Mouse (Mus musculus) spleen, embryonic (tissue): Measurements from ENCODE around the gene Nacc1.
"Not testable (repeated sequence)": the region's sequence is repeated elsewhere in the genome, so short reads cannot be mapped to it uniquely, and the experiment has no call there.

Source experiments
- CTCF ChIA-PET: fragments of 350-600 bp; sonication (Branson Sonifier 250); formaldehyde crosslinking; loops from one replicate; lab custom pipeline; 2022; lab: Charles Lee

The Nacc1 gene

DNA sequence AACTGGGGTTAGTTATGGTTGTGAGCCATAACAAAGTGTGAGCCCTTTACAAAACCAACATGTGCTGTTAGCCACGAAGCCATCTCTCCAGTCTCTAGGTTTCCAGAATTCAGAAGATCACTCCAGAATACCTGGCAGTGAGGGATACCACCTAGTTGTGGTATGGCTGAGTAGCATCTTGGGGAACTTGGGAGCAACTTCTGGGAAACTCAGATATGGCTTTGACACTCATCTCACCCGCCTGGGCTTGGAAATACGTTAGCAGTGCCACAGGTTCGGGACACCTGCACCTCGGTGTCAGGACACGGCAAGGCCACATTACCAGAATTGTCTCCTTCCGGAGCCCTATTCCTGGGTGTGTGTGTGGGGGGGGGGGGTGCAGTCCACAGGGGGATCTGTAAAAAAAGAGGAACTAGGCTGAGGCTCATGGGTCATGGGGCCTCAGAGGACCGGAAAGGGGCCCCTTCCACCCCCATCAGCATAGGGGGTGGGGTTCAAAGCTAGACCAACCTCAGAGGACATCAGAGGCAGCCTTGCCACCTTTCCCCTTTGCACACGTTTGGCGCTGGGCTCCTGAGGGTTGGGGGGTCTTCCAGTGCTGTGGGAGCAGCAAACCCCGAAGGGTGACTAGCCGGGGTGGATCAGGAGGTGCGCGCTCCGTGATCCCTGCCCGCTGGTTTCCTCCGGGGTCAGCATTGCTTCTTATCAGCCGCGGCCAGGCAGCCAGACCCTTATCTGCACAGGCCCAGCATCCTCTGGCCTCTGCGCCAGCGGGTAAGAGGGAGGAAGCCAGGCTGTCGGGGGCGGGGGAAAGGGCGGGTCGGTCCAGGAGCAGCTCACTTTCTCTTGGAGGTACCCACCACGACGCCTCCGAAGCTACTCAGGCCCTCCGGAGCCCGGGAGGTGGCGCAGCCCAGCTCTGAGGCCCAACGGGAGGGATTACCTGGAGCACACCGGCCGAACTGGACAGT, 13.6 kb upstream of the Nacc1 start, which contains the start of gene Lyl1:
Gene Lyl1, plus strand, starts transcription at position 517 of the 971 bp plus-strand sequence.
- CTCF ChIA-PET, result no interaction called here

GRCm38 (mm10) chr8:84700526-84700925, 12.9 kb upstream of the Nacc1 start:
- CTCF ChIA-PET, result no interaction called here

GRCm38 (mm10) chr8:84699861-84700322, 12.2 kb upstream of the Nacc1 start:
- CTCF ChIA-PET, result interaction anchor here (0.9 kb wide), 1 partner anchor 8 kb away, joined by 3 read pairs; no protein-coding TSS in a partner anchor

DNA sequence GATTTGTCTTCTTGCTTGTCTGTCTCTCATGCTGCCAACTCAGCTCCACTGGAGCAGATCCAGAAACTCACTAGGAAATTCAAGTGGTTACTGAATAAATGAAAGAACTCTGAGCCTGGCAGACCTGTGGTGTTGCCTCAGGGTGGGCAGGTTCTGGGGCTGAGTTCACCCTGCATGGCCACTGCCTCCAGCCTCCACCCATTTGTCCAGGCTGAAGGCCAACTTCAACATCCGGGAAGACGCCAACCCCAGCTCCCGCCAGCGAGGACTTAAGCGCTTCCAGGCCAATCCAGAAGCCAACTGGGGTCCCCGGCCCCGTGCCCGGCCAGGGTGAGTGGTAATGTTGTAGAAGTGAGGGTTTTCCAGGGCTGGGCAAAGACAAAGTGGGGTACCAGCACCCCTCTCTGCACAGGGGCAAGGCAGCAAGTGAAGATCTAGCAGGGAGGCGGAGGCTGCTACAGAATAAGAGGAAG, 11.3 kb upstream of the Nacc1 start:
- CTCF ChIA-PET, result interaction anchor here (0.6 to 0.9 kb wide), 4 partner anchors 9 to 805 kb away, joined by 3 to 4 read pairs (median 3); no protein-coding TSS in a partner anchor

GRCm38 (mm10) chr8:84698288-84698687, 10.6 kb upstream of the Nacc1 start:
- CTCF ChIA-PET, result interaction anchor here (0.6 kb wide), 1 partner anchor 82 kb away, joined by 4 read pairs; no protein-coding TSS in a partner anchor

DNA sequence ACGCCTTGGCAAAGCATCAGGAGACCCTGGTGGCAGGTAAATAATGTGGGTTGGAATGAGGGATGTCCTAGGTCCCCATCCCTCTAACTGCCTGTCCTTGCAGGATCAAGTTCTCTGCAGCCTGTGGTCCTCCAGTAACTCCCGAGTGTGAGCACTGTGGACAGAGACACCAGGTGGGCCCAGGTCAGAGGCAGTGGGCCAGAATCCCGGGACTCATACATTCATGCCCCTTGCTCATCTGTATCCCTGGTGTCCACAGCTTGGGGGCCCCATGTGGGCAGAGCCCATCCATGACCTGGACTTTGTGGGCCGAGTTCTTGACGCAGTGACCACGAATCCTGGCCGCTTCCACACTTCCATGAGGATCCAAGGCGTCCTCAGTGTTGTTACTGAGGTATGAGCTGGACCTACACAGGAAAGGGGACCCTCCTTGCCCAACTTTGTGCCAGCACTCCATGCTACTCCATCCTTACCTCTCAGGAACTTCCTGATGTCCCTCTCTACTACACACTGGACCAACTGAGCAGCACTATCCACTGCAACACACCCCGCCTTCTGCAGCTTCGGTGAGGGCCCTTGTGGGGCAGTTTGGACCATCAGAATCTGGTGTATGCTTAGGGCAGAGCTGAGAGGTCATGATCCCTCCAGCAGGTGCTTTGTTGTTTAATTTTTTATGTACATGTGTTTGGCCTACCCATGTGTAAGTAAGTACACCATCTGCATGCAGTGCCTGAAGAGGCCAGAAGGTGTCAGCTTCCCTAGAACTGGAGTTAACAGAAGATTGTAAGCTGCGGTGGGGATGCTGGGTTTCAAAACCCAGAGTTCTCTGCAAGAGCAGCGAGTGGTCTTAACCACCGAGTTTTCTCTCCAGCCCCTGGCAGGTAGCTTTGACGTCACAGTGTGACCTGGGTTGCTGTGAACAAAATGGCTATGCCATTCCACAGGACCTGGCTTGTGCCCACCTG, 9.8 kb upstream of the Nacc1 start:
- CTCF ChIA-PET, result interaction anchor here (0.5 kb wide), 1 partner anchor 143 kb away, joined by 11 read pairs; the partner anchor contains the start of gene Rad23a

DNA sequence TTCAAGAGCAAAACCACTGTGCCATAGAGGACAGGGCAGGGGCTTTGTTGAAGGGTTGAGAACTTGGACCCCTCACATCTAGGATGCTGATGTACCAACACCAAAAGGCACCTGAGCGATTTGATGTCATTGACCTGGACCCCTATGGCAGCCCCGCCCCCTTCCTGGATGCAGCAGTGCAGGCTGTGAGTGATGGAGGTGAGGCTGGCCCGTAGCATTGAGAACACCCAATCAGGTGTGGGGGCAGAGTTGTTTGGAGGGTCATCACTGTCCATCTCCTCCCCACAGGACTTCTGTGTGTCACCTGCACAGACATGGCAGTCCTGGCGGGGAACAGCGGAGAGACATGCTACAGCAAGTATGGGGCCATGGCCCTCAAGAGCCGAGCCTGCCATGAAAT, 7.5 kb upstream of the Nacc1 start:
- CTCF ChIA-PET, result interaction anchor here (1.0 kb wide), 1 partner anchor 13 kb away, joined by 5 read pairs; no protein-coding TSS in a partner anchor

DNA sequence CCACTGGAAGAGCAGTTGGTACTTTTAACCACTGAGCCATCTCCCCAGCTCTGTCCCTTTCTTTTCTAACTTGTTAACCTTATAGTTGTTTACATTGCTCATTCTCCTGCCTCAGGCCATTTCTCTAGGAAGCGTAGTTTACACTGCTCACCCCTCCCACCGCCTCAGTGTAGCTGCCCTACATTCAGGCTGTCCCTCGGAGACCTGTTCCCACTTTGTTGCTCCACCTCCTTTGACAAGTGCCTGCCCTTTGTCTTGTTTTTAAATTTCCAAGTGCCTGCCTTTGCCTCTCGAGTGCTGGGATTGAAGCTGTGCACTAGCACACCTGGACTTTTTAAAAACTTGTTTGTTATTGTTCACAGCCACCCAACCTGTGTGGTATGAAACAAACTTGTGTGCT, 5.7 kb upstream of the Nacc1 start:
- CTCF ChIA-PET, result interaction anchor here (0.6 kb wide), 1 partner anchor 55 kb away, joined by 7 read pairs; no protein-coding TSS in a partner anchor

DNA sequence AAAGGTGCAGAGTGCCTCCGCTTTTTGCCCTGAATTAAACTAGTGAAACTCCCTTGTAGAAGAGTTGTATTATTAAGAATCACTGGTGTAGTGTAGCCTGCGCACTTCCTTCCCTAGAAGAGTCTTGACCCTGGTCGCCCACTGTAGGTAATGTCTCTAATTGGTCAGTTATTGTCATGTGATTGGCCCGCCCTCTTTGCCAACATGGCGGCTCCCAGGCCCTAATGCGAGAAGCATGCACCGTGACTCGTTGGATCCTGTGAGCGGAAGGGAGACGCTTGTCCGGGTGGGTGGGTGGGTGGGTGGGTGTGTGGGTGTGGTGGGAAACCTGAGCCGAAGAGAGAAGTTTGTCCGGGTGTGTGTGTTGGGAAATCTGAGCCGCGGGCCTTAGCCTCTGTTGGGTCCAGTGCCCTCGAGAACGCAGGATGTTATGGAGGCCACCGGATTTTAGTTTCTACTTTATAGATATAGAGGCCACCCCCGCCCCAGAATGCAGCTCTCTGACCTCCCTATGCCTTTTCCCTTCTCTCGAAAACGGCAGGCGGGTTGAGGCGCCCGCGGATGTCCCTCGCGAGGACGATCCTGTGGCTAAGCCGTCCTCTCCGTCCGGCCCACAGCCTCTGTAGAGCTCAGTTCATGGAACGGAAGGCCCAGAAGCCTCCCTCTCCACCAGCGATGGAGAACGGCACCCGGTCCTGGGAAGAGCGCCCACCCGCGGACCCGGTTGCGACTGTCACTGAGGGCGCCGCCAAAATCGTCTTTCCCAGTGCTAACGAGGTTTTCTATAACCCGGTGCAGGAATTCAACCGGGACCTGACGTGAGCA, 1.6 kb upstream of the Nacc1 start:
- CTCF ChIA-PET, result no interaction called here

- CTCF ChIA-PET, result interaction anchor here (0.6 to 0.7 kb wide), 3 partner anchors 20 to 507 kb away, joined by 3 to 5 read pairs (median 3); no protein-coding TSS in a partner anchor
Observed at GRCm38 (mm10) chr8:84687003-84687704, 508 bp downstream of the Nacc1 start.

DNA sequence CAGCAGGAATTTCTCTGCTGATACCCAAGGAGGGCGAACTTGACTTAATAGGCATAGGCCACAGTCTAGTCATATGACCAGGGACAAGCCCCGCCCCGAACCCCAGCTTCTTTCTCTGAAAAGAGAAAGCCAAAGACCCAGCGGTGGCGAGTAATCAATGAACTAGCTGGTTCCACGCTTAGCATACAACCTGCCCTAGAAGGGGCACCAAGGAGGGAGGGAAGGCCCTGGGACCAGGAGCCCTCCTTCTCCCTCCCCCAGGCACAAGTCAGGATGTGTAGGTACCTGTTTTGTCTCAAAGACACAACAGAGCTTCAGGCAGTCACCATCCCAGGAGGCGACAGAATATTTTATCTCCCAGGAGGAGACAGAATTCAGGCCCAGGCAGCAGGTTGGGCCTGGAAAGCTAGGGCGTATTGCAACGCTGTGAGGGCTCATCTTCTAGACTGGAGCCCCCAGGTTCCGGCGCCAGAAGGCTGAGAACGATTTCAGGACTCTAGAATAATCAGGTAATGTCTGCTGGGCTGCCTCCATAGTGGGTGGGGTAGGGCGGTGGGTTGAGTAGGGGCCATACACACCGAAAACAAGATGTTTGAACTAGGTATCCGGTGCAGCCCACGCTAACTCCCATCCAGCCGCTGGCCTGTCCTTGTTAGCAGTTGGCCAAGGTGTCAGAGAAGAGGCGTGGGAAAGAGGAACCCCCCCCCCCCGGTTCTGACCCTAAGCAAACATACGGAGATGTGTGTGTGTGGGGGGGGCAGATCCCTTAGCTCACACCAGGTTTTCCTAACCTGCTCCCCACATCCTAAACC, 1.3 kb downstream of the Nacc1 start, which contains the start of gene Trmt1:
Gene Trmt1, plus strand, starts transcription at position 117 of the 812 bp plus-strand sequence.
- CTCF ChIA-PET, result interaction anchor here (0.6 to 0.7 kb wide), 3 partner anchors 50 to 506 kb away, joined by 3 to 9 read pairs (median 5); no protein-coding TSS in a partner anchor

- CTCF ChIA-PET, result no interaction called here
Observed at GRCm38 (mm10) chr8:84684537-84684936, 3.1 kb downstream of the Nacc1 start.

- CTCF ChIA-PET, result interaction anchor here (0.6 kb wide), 1 partner anchor 165 kb away, joined by 3 read pairs; no protein-coding TSS in a partner anchor
Observed at GRCm38 (mm10) chr8:84682257-84682656, 5.4 kb downstream of the Nacc1 start.

DNA sequence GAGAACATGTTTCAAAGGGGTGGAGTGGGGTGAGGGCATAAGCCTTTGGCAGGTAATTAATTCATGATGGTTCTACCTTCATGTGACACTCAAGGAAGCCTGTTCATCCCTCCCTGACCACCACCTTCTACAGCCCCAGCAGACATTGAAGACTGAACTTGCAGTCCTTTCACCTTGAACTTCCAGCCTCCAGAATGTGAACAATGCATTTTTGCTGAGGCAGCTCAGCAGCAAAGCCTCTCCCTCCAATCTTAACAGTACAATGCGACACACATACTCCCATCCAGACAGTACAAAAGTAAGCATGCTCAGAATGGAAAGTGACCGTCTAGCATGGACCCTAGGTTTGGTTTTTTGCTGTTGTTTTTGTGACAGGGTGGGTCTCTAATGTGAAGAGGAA, 6.2 kb downstream of the Nacc1 start:
- CTCF ChIA-PET, result interaction anchor here (0.6 kb wide), 2 partner anchors 56 to 166 kb away, joined by 3 read pairs; no protein-coding TSS in a partner anchor

DNA sequence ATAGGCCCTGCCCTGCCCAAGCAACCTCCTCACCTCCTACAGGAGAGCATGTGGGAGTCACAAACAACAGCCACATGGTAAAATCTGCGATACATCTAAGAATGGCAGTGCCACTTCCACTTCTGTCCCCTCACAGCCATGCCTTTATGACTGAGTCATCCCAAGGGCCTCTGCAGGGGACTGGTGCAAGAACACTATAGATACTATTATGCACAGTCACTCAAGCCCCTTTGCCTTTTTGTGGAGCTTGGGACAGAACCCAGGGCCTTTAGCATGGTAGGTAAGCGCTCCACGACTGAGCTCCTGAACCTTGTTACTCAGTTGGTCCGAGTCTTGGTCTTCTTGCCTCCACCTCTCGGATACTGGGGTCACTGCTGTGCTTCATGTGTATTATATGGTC, 10.4 kb downstream of the Nacc1 start:
- CTCF ChIA-PET, result no interaction called here

DNA sequence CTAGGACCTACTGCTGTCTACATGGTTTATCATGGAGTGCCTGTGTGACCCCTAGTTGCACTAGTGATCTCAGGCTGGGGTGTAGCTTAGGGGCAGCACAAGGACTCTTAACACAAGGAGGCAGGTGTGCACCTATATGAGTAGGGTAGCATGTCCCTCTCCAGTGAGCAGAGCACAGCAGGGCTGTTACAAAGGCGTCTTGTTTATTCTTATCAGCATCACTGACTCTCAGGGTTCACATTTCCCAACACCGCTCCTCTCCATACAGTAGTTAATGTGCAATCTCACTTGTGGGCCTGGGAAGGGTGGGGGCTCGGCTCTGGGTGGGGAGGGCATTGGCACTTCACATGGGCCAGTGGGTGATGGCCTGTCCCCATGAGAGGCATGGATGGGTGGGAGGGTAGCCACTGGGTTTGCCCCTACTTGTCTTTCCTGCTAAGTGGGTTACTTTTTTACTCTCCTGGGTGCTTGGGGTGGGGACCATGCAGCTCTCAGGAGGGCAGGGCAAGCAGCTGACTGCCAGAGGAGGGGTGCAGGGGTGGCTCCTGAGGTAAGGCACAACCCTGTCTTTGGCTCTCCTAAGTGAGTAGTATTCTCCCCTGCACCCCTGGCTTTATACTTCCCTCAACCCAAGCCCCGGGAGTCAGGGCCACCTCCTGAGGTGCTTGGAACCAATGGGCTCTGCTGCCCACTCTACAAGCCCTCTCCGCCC, 17.2 kb downstream of the Nacc1 start:
- CTCF ChIA-PET, result not testable (repeated sequence)

DNA sequence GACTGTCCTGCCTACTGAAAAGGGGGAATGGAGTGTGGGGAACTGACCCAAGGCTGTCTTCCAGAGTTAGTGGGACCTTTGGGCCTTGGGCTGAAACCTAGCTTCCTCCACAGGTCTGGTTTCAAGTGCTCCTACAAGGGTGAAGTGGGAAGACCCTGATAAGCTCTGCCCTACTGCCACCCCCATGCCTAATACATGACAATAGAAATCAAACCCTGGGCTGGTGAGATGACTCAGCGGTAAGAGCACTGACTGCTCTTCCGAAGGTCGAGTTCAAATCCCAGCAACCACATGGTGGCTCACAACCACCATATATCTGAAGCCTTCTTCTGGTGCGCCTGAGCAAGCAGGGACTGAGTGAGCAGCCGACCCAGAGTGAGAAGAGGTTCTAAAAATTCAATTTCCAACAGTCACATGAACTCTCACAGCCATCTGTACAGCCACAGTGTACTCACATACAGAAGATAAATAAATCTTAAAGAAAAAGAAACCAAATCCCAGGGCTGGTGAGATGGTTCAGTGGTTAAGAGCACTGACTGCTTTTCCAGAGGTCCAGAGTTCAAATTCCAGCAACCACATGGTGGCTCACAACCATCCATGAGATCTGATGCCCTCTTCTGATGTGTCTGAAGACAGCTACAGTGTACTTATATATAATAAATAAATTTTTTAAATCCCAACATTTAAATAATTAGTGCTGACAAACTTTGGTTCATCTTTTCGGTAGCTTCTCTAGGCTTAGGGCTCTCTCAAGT, 18.8 kb downstream of the Nacc1 start:
- CTCF ChIA-PET, result no interaction called here
